Mouse (Mus musculus): ENCODE data around the gene Gm21865. TPM values are rescaled to one million over a fixed set of nuclear protein-coding genes. Genes with fewer than 3 reads are reported as not detected.
"Not testable (repeated sequence)": the region's sequence is repeated elsewhere in the genome, so short reads cannot be mapped to it uniquely, and the experiment has no call there.

Gm21865 gene
- total RNA-seq (2021), result not detected

DNA sequence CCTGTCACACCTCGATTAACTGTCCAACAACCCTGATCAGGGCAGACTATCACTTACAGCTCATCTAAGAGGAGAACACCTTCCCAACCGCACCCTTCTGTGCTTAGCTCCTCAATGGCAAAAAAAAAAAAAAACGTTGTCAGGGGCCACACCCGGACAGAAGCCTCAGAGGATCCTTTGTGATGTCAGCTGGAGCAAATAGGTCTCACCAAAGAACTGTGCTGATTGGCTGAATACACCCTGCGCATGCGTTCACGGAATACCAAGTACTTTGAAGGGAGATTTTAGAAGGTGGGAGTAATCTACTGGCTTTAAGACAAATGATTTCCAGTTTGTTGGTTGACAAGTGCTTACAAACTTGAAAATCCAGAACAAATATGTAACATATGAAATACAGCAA is at the start of gene Gm21865:
Gene Gm21865 (minus strand): TSS at position 101 of the 400 bp plus-strand sequence.
- intact Hi-C loops (cut with DNase I); DNase-seq: not testable (repeated sequence)

Other genes with a start within 250 kb of the Gm21865 start
- not detected for gene Gm21882, start 64.6 kb upstream of the Gm21865 start, total RNA-seq (2021)